Mouse (Mus musculus) right cerebral cortex, postnatal 36 days (tissue): ENCODE results near the gene Slc30a10.

Source experiments
- DNase-seq, 2 experiments: peaks; one replicate each; pipeline ENCODE4 v3.0.0; 2022; ENCODE audit warnings: low spot score in 2 of 2, mixed read lengths in 1 of 2

The Slc30a10 gene

DNA sequence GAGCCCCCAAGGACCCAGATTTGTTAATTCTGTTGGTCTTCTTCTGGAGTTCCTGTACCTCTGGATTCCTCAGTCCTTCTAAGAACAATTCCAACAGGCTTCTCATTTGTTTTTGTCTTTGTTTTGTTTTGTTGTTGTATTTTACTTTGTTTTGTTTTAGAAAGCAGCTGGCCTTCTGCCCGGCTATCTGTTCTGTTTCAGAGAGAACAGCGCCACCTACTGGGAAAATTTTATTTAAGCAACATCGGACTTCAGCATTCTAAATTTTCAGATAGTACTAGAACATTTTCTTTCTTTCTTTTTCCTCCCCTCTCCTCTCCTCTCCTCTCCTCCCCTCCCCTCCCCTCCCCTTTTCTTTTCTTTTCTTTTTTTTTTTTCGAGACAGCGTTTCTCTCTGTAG, 62.9 kb downstream of the Slc30a10 start:
- no peak for DNase-seq
